Mouse (Mus musculus) heart, postnatal 36 days (tissue): ENCODE measurements around the gene Ssrp1. TPM values are rescaled to one million over a fixed set of nuclear protein-coding genes. Genes with fewer than 3 reads are reported as not detected.

Source experiments
- DNase-seq, 2 experiments: peaks; one replicate each; pipeline ENCODE4 v3.0.0; 2021 to 2022
- intact Hi-C: fragments of 180-260 bp; cut with DNase I; formaldehyde crosslinking; loops from one replicate; pipeline ENCODE4 v1.15.1; 2025
- total RNA-seq, 2 experiments: library from RNA; stranded (reverse); gene quantifications; 2 replicates each; pipeline ENCODE4 v1.2.3; 2021

Gene Ssrp1
- total RNA-seq, 2 experiments from 2014 or later = 40.6 to 41.6 TPM

DNA sequence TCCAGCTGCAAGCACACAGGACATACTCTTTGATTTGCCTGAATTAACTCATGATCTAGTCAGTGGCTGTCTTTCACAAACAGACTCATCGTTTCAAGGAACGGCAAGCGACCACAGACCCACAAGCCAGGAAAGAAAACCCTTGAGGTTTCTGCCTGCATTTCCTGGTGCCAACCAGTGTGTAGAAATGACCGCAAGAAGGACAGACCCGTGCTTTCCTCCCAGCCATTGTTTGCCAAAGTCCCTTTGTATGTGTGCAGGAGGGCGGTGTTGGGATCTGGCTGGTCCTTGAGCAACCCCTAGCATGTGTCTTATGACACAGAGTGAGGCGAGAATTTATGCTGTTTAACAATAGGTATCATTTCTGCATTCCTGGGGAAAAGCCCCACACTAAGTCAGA lies 2.9 kb upstream of the Ssrp1 start:
- no peak for DNase-seq
- intact Hi-C loops = no loop called here

DNA sequence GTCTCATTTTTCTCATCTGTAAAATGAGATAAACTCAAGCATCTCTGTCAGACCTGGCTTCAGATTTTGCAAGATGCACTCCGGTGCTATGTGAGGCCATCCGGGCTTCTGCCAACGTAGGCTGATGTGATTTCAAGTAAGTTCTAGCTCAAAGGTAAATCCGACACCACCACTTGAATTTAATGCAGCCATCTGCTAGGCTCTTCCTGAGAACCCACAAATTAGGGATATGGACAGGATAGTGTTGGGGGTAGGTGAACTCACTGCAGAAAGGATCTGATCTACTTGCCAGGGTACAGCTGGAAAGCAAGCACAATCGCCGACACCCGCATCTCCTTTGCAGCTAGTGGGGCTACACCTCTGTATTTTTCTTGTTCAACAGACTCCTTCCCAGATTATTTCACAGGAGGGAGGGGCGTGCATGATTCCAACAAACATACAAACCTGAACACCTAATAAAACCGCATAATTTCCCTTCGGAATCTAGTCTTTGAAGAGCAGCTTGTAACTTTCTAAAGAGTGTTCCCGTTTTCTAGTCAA lies 457 bp upstream of the Ssrp1 start:
- intact Hi-C loops = loop anchor here (1.0 kb wide), 1 partner anchor 11 kb away; no protein-coding TSS in a partner anchor

DNA sequence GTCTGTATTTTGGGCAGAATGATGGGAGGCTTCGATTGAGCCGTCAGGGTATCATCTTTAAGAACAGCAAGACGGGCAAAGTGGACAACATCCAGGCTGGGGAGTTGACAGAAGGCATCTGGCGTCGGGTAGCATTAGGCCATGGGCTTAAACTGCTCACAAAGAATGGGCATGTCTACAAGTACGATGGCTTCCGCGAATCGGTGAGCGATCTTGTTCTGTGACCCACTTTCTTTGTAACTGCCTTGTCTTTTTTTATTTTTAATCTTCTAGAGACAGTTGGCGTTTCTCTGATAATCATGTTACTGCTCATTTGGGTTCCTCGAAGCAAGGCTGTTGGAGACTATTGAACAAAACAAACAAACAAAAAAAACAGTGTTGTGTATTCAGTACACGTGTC lies 1.3 kb downstream of the Ssrp1 start:
- intact Hi-C loops = no loop called here
- DNase-seq = no peak

More for the DNA sequence above, 457 bp upstream of the Ssrp1 start:
- DNase-seq = no peak

DNA sequence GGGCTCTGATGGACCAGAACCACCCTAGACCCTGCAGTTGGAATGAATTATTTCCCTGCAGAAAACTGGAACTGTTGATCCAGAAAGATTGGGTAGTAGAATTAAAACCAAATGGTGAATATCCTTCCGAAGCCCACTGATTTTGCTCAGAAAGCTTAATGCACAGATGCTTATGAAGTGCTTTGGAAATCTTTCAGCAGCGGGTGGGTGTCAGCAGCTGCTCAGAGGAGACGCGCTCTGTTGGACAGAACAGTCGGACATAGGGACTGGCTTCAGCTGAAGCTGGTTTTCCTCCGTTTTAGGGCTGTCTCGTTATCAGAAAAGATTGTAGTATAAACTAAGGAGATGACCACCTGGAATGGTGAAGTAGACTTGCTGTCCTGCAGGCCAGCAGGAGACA lies 6.6 kb downstream of the Ssrp1 start:
- no peak for DNase-seq
- intact Hi-C loops = loop anchor here (10.0 kb wide), 1 partner anchor 329 kb away; the partner anchor contains the start of gene Zdhhc5

DNA sequence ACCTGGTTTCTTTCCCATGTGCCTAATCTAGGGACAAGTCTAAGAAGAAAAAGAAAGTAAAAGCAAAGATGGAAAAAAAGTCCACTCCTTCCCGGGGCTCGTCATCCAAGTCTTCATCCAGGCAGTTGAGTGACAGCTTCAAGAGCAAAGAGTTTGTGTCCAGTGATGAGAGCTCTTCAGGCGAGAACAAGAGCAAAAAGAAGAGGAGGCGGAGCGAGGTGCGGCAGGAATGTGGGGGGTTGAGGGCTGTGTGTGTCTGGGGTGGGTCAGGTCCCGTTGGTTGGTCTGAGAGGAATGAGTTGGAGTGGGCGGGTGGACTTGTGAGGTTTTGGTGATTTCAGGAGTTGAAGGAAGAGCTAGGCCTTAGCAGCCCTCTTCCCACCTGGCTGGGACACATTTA lies 9.2 kb downstream of the Ssrp1 start:
- no peak for DNase-seq
- intact Hi-C loops = loop anchor here (10.0 kb wide), 1 partner anchor 331 kb away; the partner anchor contains the start of gene Zdhhc5

DNA sequence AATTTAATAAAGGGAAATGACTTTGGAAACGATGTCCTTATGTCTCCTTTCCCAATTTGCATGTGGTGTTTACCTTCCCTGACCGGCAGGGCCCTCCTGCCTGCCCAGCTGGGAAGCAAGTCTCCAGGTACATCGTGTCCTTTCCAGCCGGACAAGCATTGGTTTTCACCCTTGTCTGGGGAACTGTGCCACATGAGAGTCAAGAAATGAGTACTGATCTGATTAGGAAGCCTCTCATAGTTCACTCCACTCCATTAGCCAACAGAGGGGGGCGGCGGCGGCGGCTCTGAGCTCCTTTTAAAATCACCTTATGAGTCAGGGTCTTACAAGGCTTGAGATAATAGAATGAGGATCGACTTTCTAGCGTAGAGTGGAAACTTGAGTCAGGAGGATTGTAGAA lies 10.0 kb downstream of the Ssrp1 start:
- no peak for DNase-seq
- intact Hi-C loops = loop anchor here (1.0 to 10.0 kb wide), 2 partner anchors 10 to 332 kb away; partner anchors contain the start of genes P2rx3, Ssrp1 and Zdhhc5

DNA sequence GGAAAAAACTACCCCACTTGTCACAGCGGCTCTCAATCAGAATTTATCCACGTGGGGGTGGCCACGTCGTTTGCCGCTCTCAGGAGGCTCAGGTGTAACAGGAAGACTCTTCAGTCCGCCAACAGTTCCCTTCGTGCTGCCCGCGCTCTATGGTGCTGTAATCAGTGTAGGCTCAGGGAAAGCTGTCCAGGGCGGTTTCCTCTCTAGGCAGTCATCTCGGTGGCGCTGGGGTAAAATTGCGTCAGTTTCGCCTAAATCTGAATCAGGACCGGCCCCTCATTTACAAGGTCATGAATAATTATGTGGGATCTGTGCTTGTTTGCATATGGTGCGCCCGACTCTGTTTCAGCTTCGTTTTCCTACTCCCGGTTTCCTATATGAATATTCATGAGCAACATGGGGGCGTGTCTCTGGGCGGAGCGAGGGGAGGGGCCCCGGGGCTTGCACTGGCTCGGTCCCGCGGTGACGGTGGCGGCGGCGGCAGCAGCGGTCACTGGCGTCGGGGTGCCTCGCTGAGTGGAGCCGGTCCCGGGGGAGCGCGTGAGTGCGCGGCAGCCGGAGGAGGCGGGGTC lies 10.6 kb downstream of the Ssrp1 start, which contains the start of gene Tnks1bp1:
TSS of gene Tnks1bp1 (plus strand) at position 427 of the 572 bp plus-strand sequence.
- DNase-seq = peak; percentile 99
- intact Hi-C loops = loop anchor here (1.0 to 10.0 kb wide), 2 partner anchors 10 to 333 kb away; partner anchors contain the start of genes P2rx3, Ssrp1 and Zdhhc5

DNA sequence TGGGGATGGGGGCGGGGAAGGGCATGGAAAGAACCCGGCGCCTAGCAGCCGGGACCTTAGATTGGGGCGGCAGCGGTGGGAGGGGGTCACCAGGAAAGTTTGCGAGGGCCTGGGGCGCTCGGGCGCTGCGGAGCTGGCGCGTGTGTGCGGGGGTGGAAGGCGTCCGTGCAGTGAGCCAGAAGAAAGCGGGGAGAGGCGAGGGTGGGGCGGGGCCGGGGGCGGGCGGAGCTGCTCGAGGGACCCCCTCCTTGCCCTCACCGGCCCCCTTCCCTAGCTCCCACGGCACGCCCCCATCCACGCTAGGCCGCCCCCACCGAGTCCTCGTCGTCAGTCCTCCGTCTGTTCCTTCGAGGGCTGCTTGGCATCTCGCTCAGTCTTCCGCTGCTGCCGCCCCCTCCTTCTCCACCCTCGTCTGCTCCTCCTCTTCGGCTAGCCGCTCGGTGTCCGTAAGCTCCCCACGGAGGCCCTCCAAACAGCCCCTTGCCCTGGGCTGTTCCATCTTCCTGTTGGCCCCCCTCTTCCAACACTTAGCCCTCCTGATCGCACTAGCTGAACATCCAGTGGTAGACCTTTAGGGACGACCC lies 11.2 kb downstream of the Ssrp1 start:
- intact Hi-C loops = loop anchor here (10.0 kb wide), 1 partner anchor 333 kb away; the partner anchor contains the start of gene Zdhhc5

DNA sequence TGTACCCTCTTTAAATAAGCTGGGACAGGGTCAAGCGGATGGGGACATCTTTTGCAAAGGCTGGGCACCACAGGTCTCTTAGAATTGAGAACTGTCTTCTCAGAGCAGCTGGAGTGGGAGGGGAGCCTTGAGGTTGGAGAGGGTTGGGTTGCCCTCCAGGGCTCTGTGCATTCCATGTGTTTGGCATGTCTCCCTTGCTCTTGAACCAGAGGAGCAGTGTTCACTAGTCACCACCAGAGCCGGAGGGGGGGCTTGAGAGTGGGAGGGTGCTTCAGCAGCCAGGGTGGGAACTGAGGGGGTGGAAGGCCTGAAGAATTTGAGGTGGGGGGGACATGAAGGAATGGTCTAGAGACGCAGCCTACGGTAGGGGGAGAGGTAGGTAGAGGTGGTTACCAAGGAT lies 12.2 kb downstream of the Ssrp1 start:
- intact Hi-C loops = loop anchor here (10.0 kb wide), 1 partner anchor 334 kb away; the partner anchor contains the start of gene Zdhhc5
- DNase-seq = no peak

More for the DNA sequence above, 11.2 kb downstream of the Ssrp1 start:
- peak; percentile 70 to 74 for DNase-seq

DNA sequence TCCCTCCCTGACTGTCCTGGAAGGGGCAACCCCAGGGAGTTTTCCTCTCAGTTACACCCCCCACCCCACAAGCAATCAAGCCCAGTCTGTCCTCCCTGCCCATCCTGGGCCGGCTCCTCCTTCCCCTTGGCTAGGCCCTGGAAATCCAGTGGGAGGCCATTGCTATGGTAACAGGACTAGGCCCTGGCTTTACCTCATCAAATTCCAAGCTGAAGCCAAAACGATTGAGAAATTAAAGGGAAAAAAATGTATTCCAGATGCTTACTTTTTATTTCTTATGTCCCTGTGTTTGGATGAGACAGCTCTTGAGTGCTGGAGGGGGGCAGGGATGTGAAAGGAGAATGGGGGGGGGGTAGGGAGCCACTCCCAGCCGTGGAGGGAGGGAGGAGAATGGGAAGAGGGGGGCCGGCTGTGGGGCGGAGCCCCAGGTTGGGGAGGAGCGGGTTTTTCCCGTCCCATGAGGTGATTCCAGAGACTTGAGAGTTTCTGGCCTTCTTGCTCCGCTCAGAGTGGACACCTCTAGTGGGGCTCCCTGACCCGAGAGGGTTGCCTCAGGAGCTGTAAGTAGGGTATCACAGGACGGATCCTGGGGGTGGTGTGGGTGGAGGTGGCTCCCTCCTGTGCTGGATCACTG lies 13.1 kb downstream of the Ssrp1 start:
- intact Hi-C loops = loop anchor here (5.0 kb wide), 1 partner anchor 192 kb away; no protein-coding TSS in a partner anchor
- DNase-seq = peak; percentile 72 to 81

DNA sequence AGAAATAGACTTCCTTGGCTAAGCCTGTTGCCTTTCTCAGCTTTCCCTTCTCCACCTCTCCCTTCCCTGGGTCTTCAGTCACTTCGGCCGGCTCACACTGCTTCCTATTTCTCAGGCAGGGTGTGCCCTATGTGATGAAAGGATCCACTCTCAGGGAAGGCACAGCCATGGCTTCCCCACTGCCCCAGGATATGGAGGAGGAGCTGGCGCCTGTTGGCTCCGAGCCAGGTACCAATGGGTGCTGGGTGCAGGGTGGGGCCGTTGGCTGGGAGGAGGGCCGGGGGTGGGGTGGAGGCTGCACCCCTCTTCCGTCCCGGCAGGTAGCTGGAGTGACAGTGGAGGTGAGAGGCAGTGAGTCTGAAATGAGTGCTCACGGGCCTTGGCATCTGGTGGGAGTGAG lies 13.7 kb downstream of the Ssrp1 start:
- peak in 1 of 2 experiments; percentile 46 for DNase-seq

DNA sequence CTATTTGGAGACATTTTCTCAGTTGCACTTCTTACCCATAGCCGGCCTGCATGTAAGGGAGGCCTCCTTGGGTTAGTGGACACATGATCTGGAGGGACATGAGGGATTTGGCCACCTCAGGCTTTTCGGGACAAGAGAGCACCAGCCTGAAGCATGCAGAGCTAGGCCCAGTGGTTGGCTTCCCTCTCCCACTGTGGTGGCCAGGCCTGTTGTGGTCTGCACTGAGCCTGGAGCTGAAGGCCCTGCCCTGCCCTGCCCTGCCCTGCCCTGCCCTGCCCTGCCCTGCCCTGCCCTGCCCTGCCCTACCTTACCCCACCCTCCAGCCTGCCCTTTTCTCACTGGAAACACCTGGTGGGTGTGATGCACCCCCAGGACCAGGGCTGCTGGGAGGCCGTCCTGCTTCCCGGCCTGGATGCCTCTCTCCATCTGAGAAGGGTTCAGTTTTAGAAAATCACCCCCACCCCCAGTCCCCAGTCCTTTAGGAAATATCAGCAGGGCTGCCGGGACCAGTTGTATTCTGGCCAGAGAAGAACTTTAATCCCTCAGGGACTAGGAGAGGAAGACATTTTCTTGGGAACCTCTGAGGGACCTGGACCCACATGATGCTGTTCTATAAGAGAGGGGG lies 16.3 kb downstream of the Ssrp1 start:
- no peak for DNase-seq
- intact Hi-C loops = loop anchor here (5.0 kb wide), 1 partner anchor 189 kb away; no protein-coding TSS in a partner anchor

More for the DNA sequence above, 13.7 kb downstream of the Ssrp1 start:
- intact Hi-C loops = loop anchor here (5.0 kb wide), 1 partner anchor 192 kb away; no protein-coding TSS in a partner anchor

DNA sequence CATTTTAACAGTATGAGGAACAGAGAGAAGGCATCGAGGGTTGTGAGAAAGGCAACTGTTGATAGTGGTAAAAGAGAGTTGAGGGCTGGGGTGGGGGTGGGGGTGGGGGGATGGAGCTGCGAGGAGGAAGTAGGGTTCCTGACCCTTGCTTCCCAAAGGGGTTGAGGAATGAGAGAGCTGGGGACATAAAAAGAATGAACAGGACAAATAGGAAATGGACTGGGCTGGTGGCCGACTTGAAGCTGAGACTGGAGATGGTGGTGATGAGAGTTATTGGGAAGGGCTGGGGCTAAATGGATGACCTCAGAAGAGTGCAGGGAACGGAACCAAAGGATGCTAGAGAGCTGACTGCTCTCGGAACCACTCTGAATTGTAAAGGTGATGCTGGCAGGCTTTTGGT lies 19.7 kb downstream of the Ssrp1 start:
- DNase-seq = no peak
- intact Hi-C loops = no loop called here

DNA sequence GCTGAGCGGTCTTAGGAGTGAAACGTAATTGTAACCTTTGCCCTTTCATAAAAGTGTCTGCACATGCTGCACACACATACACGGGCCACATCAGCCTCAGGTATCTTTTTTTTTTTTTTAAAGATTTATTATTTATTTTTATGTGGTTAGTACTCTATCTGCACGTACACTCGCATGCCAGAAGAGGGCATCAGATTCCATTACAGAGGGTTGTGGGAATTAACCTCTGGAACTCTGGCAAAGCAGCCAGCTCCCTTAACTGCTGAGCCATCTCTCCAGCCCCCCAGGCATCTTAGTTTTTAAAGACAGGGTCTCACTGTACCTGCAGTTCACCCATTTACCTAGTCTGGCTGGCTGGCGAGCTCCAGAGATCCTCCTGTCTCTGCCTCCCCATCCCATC lies 22.6 kb downstream of the Ssrp1 start:
- DNase-seq = no peak
- intact Hi-C loops = no loop called here

DNA sequence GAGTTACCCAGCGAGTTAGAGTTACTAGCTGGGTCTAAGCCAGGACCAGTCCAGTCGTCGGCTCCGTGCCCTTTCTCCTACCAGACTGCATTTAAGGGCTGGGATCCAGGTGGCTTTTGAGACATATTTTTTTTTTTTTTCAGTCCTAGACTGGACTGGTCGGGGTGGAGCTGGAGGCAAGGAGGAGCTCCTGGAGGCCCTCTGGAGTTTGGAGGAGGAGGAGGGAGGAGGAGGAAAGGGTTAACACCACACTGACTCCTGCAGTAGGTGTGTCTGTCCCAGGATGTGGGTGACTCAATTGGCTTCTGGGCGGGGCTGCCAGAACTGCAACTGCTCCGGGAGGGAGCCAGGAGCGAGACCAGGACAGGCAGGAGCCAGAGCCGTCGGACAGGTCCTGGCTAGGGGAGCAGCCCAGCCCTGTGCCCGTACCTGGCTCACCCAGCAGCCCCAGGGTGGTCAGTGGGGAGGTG lies 23.6 kb downstream of the Ssrp1 start:
- peak; percentile 61 to 68 for DNase-seq
- intact Hi-C loops = no loop called here

DNA sequence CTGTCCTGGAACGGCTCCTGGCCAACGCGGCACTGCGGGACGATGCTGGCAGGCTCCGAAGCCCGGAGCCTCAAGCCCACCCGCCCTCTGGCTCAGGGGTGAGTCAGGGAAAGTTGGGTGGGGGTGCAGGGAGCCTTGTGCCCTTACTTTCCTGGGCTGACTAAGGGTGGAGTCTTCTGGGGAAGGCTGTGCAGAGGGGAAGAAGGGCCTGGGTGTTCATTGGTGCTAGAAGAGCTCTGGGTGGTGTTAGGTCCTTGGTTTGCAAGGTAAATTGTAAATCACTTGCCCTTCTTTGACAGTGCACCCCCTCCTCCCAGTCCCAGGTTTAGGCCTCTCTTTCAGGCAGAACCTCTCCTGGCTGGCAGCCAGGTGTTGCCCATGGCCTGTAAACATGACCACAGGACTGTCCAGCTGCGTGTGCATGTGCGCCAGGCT lies 24.1 kb downstream of the Ssrp1 start:
- peak in 1 of 2 experiments; percentile 35 for DNase-seq
- intact Hi-C loops = no loop called here

DNA sequence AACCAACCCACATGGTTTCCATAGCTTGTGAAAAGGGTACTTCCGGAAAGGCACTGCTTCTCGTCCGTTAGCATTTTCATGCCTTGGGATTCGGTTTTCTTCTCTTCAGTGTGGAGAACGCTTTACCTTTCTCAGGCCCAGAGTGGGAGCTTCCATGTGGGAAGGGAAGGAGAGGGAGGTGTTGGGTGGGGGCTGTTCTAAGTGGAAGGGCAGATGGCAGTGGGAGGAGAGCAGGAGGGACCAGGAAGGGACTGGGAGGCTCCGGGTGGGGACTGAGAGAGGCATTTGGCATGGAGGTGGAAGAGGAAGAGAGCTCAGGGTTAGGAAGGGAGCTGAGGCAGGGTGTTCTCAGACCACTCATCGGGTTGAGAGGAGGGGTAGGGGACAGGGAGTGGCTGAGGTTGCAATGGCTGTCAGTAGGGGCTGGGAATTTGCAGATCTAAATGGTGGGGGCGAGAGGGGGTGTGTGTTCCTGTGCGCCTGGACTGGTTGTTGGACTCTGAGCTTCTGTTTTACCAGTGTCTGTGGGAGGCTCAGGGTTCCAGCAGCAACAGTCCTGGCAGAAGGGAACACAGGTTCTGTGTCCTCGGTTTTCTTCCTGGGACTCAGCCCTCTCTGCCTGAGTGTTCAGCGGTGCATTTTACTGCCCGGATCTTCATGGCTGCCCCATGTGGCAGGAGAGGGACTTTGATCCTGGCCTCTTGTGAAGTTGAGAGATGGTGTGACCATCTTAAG lies 28.3 kb downstream of the Ssrp1 start:
- peak in 1 of 2 experiments; percentile 32 for DNase-seq
- intact Hi-C loops = loop anchor here (2.0 kb wide), 1 partner anchor 33 kb away; no protein-coding TSS in a partner anchor

DNA sequence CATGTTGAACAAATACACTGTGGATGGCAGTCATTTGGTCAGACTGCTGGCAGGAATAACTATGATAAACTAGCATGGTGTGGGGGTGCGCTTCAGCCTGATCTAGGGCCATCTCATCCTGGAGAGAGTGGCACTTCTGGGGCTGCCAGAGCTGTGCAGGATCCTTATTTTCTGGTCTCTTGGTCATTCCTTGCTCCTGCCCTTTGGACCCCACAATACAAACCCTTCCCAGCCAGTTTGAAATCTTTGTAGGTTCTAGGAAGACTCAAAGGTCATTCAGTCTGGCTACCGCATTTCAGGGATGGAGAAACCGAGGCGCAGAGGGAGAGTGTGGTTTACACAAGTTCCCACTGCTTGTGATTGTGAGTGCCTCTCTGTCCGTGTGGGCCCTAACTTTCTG lies 29.9 kb downstream of the Ssrp1 start:
- intact Hi-C loops = no loop called here
- DNase-seq = peak in 1 of 2 experiments; percentile 1

DNA sequence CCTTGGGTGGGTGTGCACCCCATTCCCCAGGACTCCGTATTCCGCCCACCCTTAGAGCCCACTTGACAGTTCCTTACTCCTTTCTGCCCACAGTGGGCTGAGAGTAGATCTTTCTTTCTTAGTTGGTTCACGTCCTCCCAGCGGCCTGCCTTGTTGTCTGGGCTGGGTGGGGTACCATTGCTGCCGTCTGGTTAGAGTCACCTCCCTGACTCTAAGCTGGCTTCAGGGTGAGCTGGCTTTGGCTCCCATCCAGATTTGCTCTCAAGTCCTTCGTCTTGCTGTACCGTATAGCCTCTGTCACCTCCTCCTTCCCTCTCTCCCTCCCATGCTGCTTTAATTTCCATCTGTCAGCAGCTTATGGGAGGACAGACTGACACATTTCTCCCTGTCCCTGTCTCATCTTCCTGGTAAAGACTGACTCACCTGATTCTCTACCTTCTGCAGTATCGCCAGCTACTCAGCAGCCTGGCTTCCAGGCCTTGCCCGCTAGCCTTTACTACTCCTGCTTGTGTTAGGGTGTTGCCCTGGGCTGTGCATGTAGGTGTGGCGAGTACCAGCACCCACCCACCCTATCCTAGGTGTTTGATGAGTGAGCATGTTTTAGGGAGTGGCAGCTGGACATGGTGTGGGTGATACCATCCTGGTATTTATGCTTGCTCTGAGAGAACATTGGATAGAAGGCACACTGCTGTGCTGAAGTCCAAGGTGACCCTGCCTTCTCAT lies 31.0 kb downstream of the Ssrp1 start:
- intact Hi-C loops = no loop called here
- DNase-seq = peak in 1 of 2 experiments; percentile 8
